Mouse (Mus musculus) CH12.LX (cell line): ENCODE data around the gene Gtpbp4. TPM values are rescaled to one million over a fixed set of nuclear protein-coding genes. Genes with fewer than 3 reads are reported as not detected.
A peak's percentile ranks its signal among the peaks of the same experiment; 100 is the strongest.
"Not testable (repeated sequence)": the region's sequence is repeated elsewhere in the genome, so short reads cannot be mapped to it uniquely, and the experiment has no call there.

Experiments used
- DNase-seq: peaks from one replicate; pipeline ENCODE4 v3.0.0-alpha.2; 2013; ENCODE audit errors: extremely low read depth
- H3K27ac ChIP-seq: 2 replicates; pipeline ENCODE4 v1.5.1; 2012; ENCODE audit warnings: low read depth, mild to moderate bottlenecking, control low read depth, moderate library complexity; ENCODE audit not compliant: insufficient read depth
- H3K27me3 ChIP-seq: replicated peaks from 2 replicates; pipeline ENCODE3; 2012; ENCODE audit warnings: inconsistent platforms
- H3K36me3 ChIP-seq, 2 experiments: replicated peaks in 1 of 2; 2 replicates each; pipeline versions ENCODE3 to v1.6.1; 2012; ENCODE audit warnings: inconsistent platforms in 1 of 2, low read length in 1 of 2, mild to moderate bottlenecking in 1 of 2, mixed read lengths in 1 of 2, moderate library complexity in 1 of 2; ENCODE audit not compliant: control insufficient read depth in 1 of 2, insufficient read depth in 1 of 2
- H3K4me1 ChIP-seq, 2 experiments: 2 replicates each; pipeline ENCODE4 v1.6.1; 2012; ENCODE audit warnings: inconsistent platforms in 1 of 2, moderate library complexity in 1 of 2; ENCODE audit not compliant: insufficient read depth in 2 of 2, control insufficient read depth in 1 of 2
- H3K4me2 ChIP-seq: 2 replicates; pipeline ENCODE4 v1.6.1; 2012; ENCODE audit warnings: low read depth, mild to moderate bottlenecking, control low read depth; ENCODE audit not compliant: poor library complexity, insufficient read depth, severe bottlenecking
- H3K4me3 ChIP-seq, 3 experiments: fragments of 150-350 bp in 1 of 3; sonication (generic) in 1 of 3; replicated peaks in 1 of 3; 2 replicates each; pipeline versions ENCODE3 to v1.5.1; 2011 to 2012; ENCODE audit warnings: low read depth in 2 of 3, low read length in 2 of 3, mild to moderate bottlenecking in 2 of 3, moderate library complexity in 2 of 3, control low read depth in 1 of 3, improper control_type of control experiment in 1 of 3, inconsistent platforms in 1 of 3, mixed read lengths in 1 of 3; ENCODE audit not compliant: poor library complexity in 1 of 3
- H3K79me2 ChIP-seq: replicated peaks from 2 replicates; pipeline ENCODE4 v1.6.1; 2012; ENCODE audit warnings: mild to moderate bottlenecking, moderate library complexity; ENCODE audit not compliant: control insufficient read depth, poor library complexity, insufficient read depth, severe bottlenecking; ENCODE audit errors: extremely low read depth
- H3K9ac ChIP-seq: 2 replicates; pipeline ENCODE4 v1.6.1; 2012; ENCODE audit warnings: low read depth, mild to moderate bottlenecking, control low read depth, moderate library complexity; ENCODE audit not compliant: insufficient read depth
- H3K9me3 ChIP-seq: replicated peaks from 2 replicates; pipeline ENCODE3; 2012; ENCODE audit warnings: low read length, inconsistent platforms, mixed read lengths
- CHD1 ChIP-seq: IDR thresholded peaks from 2 replicates; pipeline ENCODE4 v1.6.1; 2012; ENCODE audit warnings: low read depth, low read length, improper control_type of control experiment, inconsistent platforms
- CTCF ChIP-seq, 2 experiments: IDR thresholded peaks in 1 of 2; conservative IDR thresholded peaks in 1 of 2; 2 replicates each; pipeline ENCODE4 v1.5.1; 2011 to 2012; ENCODE audit warnings: low read depth in 2 of 2, low read length in 2 of 2, improper control_type of control experiment in 1 of 2, inconsistent platforms in 1 of 2, mild to moderate bottlenecking in 1 of 2, moderate library complexity in 1 of 2
- ELF1 ChIP-seq: IDR thresholded peaks from 2 replicates; pipeline ENCODE4 v1.6.1; 2014; ENCODE audit warnings: low read depth, mild to moderate bottlenecking, inconsistent platforms, low read length, improper control_type of control experiment
- ETS1 ChIP-seq: conservative IDR thresholded peaks from 2 replicates; pipeline ENCODE4 v1.6.1; 2012; ENCODE audit warnings: low read depth, mild to moderate bottlenecking, inconsistent platforms, low read length, improper control_type of control experiment, moderate library complexity
- IRF4 ChIP-seq: IDR thresholded peaks from 2 replicates; pipeline ENCODE4 v1.6.1; 2014; ENCODE audit warnings: low read depth, mild to moderate bottlenecking, inconsistent platforms, low read length, improper control_type of control experiment
- JUN ChIP-seq: IDR thresholded peaks from 2 replicates; pipeline ENCODE4 v1.6.1; 2011; ENCODE audit warnings: low read depth, mild to moderate bottlenecking, low read length, improper control_type of control experiment, moderate library complexity; ENCODE audit not compliant: insufficient read depth
- JUND ChIP-seq: conservative IDR thresholded peaks from 2 replicates; pipeline ENCODE4 v1.6.1; 2011; ENCODE audit warnings: low read depth, low read length, improper control_type of control experiment
- MAFK ChIP-seq: IDR thresholded peaks from 2 replicates; pipeline ENCODE4 v1.6.1; 2011; ENCODE audit warnings: low read length, improper control_type of control experiment; ENCODE audit not compliant: insufficient replicate concordance
- MAX ChIP-seq: IDR thresholded peaks from 2 replicates; pipeline ENCODE4 v1.6.1; 2011; ENCODE audit warnings: low read length, improper control_type of control experiment
- MEF2A ChIP-seq: IDR thresholded peaks from 2 replicates; pipeline ENCODE4 v1.6.1; 2014; ENCODE audit warnings: low read depth, mild to moderate bottlenecking, inconsistent platforms, low read length, improper control_type of control experiment, borderline replicate concordance
- MXI1 ChIP-seq: IDR thresholded peaks from 2 replicates; pipeline ENCODE4 v1.6.1; 2011; ENCODE audit warnings: mild to moderate bottlenecking, low read depth, low read length, improper control_type of control experiment
- MYC ChIP-seq: IDR thresholded peaks from 2 replicates; pipeline ENCODE4 v1.6.1; 2011; ENCODE audit warnings: low read depth, mild to moderate bottlenecking, improper control_type of control experiment, low read length
- NELFE ChIP-seq: IDR thresholded peaks from 2 replicates; pipeline ENCODE4 v1.6.1; 2011; ENCODE audit warnings: low read depth, low read length, improper control_type of control experiment
- NRF1 ChIP-seq: IDR thresholded peaks from 2 replicates; pipeline ENCODE4 v1.6.1; 2014; ENCODE audit warnings: low read depth, mild to moderate bottlenecking, inconsistent platforms, low read length, improper control_type of control experiment, moderate library complexity
- RAD21 ChIP-seq: IDR thresholded peaks from 2 replicates; pipeline ENCODE4 v1.6.1; 2011; ENCODE audit warnings: low read depth, mild to moderate bottlenecking, low read length, improper control_type of control experiment, moderate library complexity
- UBTF ChIP-seq: IDR thresholded peaks from 2 replicates; pipeline ENCODE4 v1.6.1; 2012; ENCODE audit warnings: low read depth, mild to moderate bottlenecking, inconsistent platforms, low read length, improper control_type of control experiment, moderate library complexity
- USF2 ChIP-seq: conservative IDR thresholded peaks from 2 replicates; pipeline ENCODE4 v1.6.1; 2011; ENCODE audit warnings: low read depth, low read length, improper control_type of control experiment
- ZMIZ1 ChIP-seq: IDR thresholded peaks from 2 replicates; pipeline ENCODE4 v1.6.1; 2012; ENCODE audit warnings: low read depth, mild to moderate bottlenecking, inconsistent platforms, low read length, improper control_type of control experiment
- dilution Hi-C: fragments of 300-500 bp; cut with MboI; formaldehyde crosslinking; loops from 2 replicates; pipeline ENCODE4 v1.14.3; 2020; ENCODE audit warnings: low sequenced_read_pairs; ENCODE audit not compliant: extremely low pct_unique_long_range_greater_than_20kb, extremely low pct_ligation_motif_present
- in situ Hi-C: fragments of 300-500 bp; cut with MboI; formaldehyde crosslinking; loops from 3 replicates; pipeline ENCODE4 v1.14.3; 2019; ENCODE audit warnings: low sequenced_read_pairs, low pct_ligation_motif_present, low pct_unique_long_range_greater_than_20kb, mixed read lengths
- polyA plus RNA-seq: library from polyadenylated mRNA; unstranded; fragments of >175 nt; gene quantifications from 2 replicates; pipeline ENCODE4 v1.2.1, GENCODE M21; 2012; ENCODE audit warnings: low read depth; ENCODE audit not compliant: insufficient read length
- total RNA-seq, 2 experiments: library from RNA; depleted of rRNA; stranded (reverse); fragments of 300-350 nt in 1 of 2; fragments of >200 nt in 1 of 2; gene quantifications; 2 replicates each; pipeline ENCODE4 v1.2.3; 2012 to 2014

Gtpbp4 gene
- total and polyA plus RNA-seq, 3 experiments, result 92.1 to 174 (median 116) TPM

GRCm38 (mm10) chr13:8972369-8972768, 23.5 kb downstream of the Gtpbp4 start:
- DNase-seq, result no peak
- dilution Hi-C loops, result no loop called here

GRCm38 (mm10) chr13:8967742-8968141, 28.1 kb downstream of the Gtpbp4 start:
- no peak for DNase-seq
- H3K27ac ChIP-seq, result no peak overlapping the region
- no peak overlapping the region for H3K4me3 ChIP-seq
- TF ChIP-seq MXI1, result no peak
- TF ChIP-seq IRF4, result no peak
- no peak for TF ChIP-seq JUN
- no peak for TF ChIP-seq ETS1
- no peak for TF ChIP-seq MAFK
- TF ChIP-seq MAX, result no peak
- no peak for TF ChIP-seq USF2
- TF ChIP-seq UBTF, result no peak
- TF ChIP-seq MEF2A, result no peak
- TF ChIP-seq RAD21, result no peak
- TF ChIP-seq NELFE, result no peak
- TF ChIP-seq ELF1, result no peak
- no peaks in the 10 kb centered on the region for H3K4me1 ChIP-seq
- peaks cover 32 to 60% of the 10 kb centered on the region in 2 experiments for H3K36me3 ChIP-seq
- in situ Hi-C loops (no loop called here), dilution Hi-C loops (no loop called here)
- H3K79me2 ChIP-seq, result no peaks in the 10 kb centered on the region
- no peaks in the 10 kb centered on the region for H3K27me3 ChIP-seq
- H3K9ac ChIP-seq, result no peak overlapping the region
- H3K9me3 ChIP-seq, result no peaks in the 10 kb centered on the region
- H3K4me2 ChIP-seq, result no peak overlapping the region

More at GRCm38 (mm10) chr13:8972369-8972768, 23.5 kb downstream of the Gtpbp4 start:
- peaks cover 72 to 94% of the 10 kb centered on the region in 2 experiments for H3K36me3 ChIP-seq
- in situ Hi-C loops, result no loop called here
- TF ChIP-seq CTCF (conservative IDR thresholded peaks at IDR 0.05 in 1 of 2, IDR thresholded peaks at IDR 0.05 in 1 of 2; ENCODE audit: low read depth in 2 of 2, low read length in 2 of 2) (peak in 1 of 2 experiments; percentile 2; a peak in 1 of 4 replicates), MXI1 (no peak)
- H3K4me1 ChIP-seq, result no peaks in the 10 kb centered on the region
- no peaks in the 10 kb centered on the region for H3K79me2 ChIP-seq
- H3K4me2 ChIP-seq, result no peak overlapping the region
- H3K9ac ChIP-seq, result no peak overlapping the region
- H3K27me3 ChIP-seq, result no peaks in the 10 kb centered on the region
- H3K9me3 ChIP-seq, result no peaks in the 10 kb centered on the region
- H3K27ac ChIP-seq, result no peak overlapping the region
- H3K4me3 ChIP-seq, result no peak overlapping the region

GRCm38 (mm10) chr13:8965224-8965623, 30.7 kb downstream of the Gtpbp4 start:
- dilution Hi-C loops (no loop called here), in situ Hi-C loops (no loop called here)
- Histone ChIP-seq H3K4me3 (no peak overlapping the region), H3K36me3 (peaks cover 18 to 42% of the 10 kb centered on the region in 2 experiments), H3K4me1 (no peaks in the 10 kb centered on the region; a peak in 1 of 4 replicates), H3K9ac (no peak overlapping the region), H3K9me3 (no peaks in the 10 kb centered on the region), H3K27me3 (no peaks in the 10 kb centered on the region), H3K79me2 (no peaks in the 10 kb centered on the region), H3K4me2 (no peak overlapping the region), H3K27ac (no peak overlapping the region)
- DNase-seq, result no peak
- TF ChIP-seq CHD1 (no peak), NRF1 (no peak), ELF1 (no peak), JUN (no peak), MEF2A (no peak), MYC (no peak), JUND (no peak), ZMIZ1 (no peak)

DNA sequence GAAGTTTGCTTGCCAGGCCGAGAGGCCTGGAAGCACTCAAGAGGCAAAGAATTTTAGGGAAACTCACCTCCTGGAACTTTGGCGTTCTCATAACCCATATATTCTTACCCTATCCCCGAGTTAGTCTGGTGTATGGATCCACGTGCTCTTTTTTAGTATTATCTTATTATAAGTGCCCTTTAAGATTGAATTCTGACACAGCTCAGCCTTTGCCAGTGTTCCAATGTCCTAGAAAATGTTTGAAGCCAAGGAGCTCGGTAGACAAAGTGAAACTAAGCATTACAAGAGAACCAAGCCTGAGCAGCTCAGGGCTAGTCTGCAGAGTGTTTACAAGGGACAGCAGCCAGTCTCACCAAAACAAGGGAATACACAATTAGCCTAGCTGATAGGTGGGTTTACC, 33.6 kb downstream of the Gtpbp4 start:
- DNase-seq, dilution Hi-C loops, H3K27me3 ChIP-seq, H3K9me3 ChIP-seq, H3K27ac ChIP-seq, H3K4me3 ChIP-seq, H3K79me2 ChIP-seq, in situ Hi-C loops, H3K9ac ChIP-seq, H3K4me1 ChIP-seq, H3K4me2 ChIP-seq: not testable (repeated sequence)
- peaks cover 0 to 17% of the 10 kb centered on the region in 2 experiments for H3K36me3 ChIP-seq
